Mouse (Mus musculus): ENCODE data around the gene Tlk2. TPM values are rescaled to one million over a fixed set of nuclear protein-coding genes. Genes with fewer than 3 reads are reported as not detected.

The Tlk2 gene
- polyA plus RNA-seq, 1 experiment from 2014 or later = 66.1 TPM

DNA sequence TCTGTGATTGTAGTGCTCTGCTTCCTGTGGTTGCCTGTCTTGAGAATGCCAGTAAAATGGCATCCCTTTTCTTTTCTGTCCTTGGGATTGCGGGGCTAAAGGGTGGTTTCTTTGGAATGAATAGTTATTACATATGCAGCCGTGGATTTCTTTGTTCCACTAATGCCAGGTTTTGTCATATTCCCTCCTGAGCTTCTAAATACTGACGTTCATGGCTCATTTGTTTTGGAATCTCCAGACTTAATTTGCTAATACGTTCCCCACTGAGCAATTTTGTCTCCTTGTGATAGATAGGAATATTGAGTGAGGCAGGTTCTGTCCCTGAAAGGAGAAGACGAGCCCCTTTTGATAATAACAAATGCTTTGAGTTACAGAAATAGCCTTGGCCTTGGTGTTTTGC lies 82.5 kb downstream of the Tlk2 start:
- ChIA-PET POLR2A (no interaction called here), CTCF (no interaction called here)
- H3K27me3 ChIP-seq = no peaks in the 10 kb centered on the region
- in situ Hi-C loops (cut with MboI; ENCODE audit: low pct_unique_long_range_greater_than_20kb) = no loop called here
- TF ChIP-seq CTCF (IDR thresholded peaks at IDR 0.05) = no peak
- DNase-seq (ENCODE audit: low read depth, low spot score) (no peak), ATAC-seq (no peak)

DNA sequence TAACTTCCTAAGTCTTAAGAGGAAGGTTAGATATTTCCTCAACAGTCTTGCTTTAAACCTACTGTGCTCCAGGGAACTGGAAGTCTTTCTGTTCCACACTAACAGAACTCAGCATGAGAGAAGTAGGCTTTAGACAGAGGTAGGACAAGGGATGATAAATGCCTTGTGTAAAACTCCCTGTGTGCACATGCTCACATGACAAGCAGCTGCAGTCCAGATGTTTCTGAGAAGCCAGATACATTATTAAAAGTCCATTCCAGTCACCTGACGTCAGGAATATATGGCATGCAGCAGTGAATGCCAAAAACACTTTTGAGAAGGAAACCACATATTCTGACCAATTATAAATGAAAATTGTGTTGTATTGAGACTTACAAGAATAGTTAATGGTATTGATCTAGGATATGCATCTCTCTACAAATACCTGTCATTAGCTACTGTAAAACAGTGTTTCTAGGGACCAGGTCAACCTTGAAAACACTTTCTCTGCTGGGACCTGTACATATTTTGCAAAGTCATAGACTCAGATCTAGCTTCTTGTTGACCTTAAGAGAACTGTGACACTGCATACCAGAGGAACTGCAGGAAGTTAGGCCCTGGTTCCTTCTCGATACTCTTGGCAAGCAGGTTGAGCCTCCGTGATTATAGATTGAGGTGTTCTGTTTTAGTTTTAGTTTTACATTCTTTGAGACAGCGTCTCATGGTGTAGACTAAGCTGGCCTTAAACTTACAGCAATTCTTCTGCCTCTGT lies 83.2 kb downstream of the Tlk2 start:
- no peaks in the 10 kb centered on the region for H3K27me3 ChIP-seq
- DNase-seq (ENCODE audit: low read depth, low spot score) (no peak), ATAC-seq (no peak)
- no peak for TF ChIP-seq CTCF (IDR thresholded peaks at IDR 0.05)
- in situ Hi-C loops (cut with MboI; ENCODE audit: low pct_unique_long_range_greater_than_20kb) = no loop called here
- ChIA-PET POLR2A (no interaction called here), CTCF (no interaction called here)

DNA sequence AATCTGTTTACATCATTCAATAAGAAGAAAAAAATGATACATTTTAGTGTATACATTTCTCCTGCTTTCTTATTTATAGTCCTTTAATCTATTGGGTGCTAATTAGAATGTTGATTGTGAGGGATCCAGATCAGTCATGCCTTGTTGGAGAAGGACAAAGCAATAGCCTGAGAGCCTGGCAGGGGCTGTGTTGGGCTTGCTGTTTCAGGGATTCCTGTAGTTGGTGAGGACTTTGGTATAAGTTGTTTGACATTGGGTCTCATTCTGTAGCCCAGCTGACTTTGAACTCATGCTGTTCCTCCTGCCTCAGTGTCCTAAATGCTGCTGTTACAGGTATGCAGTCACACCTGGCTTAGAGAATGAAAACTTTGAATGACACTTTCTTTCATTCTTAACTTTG lies 85.9 kb downstream of the Tlk2 start:
- ChIA-PET POLR2A (no interaction called here), CTCF (no interaction called here)
- ATAC-seq = no peak
- no peak for TF ChIP-seq CTCF (IDR thresholded peaks at IDR 0.05)
- DNase-seq (ENCODE audit: low read depth, low spot score) = no peak
- H3K27me3 ChIP-seq = no peaks in the 10 kb centered on the region
- in situ Hi-C loops (cut with MboI; ENCODE audit: low pct_unique_long_range_greater_than_20kb) = no loop called here

DNA sequence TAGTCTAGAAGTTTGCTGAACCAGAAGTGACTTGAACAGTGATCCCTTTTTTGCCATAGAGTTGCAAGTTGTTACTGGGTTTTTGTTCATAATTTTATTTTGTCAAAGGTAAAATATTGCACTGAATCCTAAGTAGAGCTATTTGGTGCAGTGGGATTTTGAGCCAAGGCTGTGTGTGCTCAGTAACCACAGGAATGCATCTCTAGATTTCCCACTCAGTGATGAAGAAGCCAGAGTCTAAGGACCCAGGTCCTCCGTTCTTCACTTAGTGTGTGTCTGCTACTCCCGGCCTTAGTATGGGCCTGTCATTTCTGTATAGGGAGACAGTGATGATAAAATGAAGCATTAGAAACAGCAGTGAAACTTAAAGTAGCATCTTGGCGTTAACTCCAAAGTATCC lies 86.4 kb downstream of the Tlk2 start:
- in situ Hi-C loops (cut with MboI; ENCODE audit: low pct_unique_long_range_greater_than_20kb) = no loop called here
- no peak for DNase-seq (ENCODE audit: low read depth, low spot score)
- CTCF ChIA-PET = no interaction called here
- no peak for TF ChIP-seq CTCF (IDR thresholded peaks at IDR 0.05)
- H3K27me3 ChIP-seq = no peaks in the 10 kb centered on the region
- ATAC-seq = no peak
- POLR2A ChIA-PET = no interaction called here

DNA sequence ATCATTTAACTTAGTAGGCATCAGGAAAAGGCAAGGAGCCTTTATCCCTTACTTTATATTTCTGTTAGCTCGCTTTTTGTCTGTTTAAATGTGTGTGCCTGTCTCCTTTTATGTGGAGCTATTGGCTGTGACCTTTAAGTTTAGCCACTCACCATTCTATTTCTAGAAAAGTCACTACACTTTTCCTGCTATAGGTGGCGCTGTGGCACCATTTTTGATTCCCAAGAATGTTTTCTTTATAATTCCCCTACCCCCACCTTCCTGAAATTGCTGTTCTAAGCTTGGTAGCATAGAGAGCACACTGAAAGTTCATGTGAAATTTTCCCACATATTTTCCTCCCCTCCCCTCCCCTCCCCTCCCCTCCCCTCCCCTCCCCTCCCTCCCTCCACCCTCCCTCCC lies 91.5 kb downstream of the Tlk2 start:
- DNase-seq (ENCODE audit: low read depth, low spot score) (no peak), ATAC-seq (no peak)
- POLR2A ChIA-PET = no interaction called here
- CTCF ChIA-PET = interaction anchor here (0.6 to 1.8 kb wide), 10 partner anchors 11 to 77 kb away, joined by 3 to 13 read pairs (median 4); no protein-coding TSS in a partner anchor
- TF ChIP-seq CTCF (IDR thresholded peaks at IDR 0.05) = peak; percentile 53
- no peaks in the 10 kb centered on the region for H3K27me3 ChIP-seq
- in situ Hi-C loops (cut with MboI; ENCODE audit: low pct_unique_long_range_greater_than_20kb) = no loop called here

DNA sequence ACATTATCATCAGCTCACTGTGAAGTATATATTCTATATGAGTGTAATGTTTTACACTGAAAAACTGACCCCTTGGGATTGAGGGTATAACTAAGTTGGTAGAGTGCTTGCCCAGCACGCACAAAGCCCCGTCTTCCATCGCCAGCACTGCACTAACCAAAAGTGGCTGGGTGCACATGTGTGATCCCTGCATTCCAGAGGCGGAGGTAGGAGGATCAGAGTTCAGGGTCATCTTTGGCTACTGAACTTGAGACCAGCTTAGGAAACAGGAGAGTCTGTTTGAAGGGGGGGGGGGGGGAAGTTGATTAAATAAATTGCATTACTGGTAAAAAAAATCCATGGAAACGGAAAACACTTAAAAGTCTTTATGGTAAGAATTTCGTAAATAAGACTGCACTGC lies 101.8 kb downstream of the Tlk2 start:
- DNase-seq (ENCODE audit: low read depth, low spot score) (no peak), ATAC-seq (no peak)
- in situ Hi-C loops (cut with MboI; ENCODE audit: low pct_unique_long_range_greater_than_20kb) = no loop called here
- CTCF ChIA-PET = interaction anchor here (4.1 kb wide), 1 partner anchor 11 kb away, joined by 13 read pairs; no protein-coding TSS in a partner anchor
- POLR2A ChIA-PET = no interaction called here
- no peak for TF ChIP-seq CTCF (IDR thresholded peaks at IDR 0.05)
- no peaks in the 10 kb centered on the region for H3K27me3 ChIP-seq

DNA sequence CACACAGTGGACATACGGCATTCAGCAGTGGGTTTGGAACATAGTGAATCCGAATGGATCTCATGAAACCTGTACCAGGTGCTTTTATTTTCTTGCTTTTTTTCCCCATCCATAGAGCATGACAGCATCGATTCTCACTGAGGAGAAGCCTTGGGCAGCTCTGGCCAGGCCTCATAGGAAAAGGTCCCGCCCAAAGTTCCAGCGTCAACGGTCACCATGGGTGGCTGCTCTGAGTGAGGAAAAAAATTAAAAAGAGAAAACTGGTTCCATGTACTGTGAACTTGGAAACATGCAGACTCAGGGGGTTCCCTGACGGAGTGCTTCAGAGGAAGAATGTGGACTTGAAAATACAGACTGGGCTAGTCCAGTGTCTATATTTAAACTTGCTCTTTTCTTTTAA lies 102.7 kb downstream of the Tlk2 start:
- TF ChIP-seq CTCF (IDR thresholded peaks at IDR 0.05) = no peak
- CTCF ChIA-PET = interaction anchor here (1.3 to 4.1 kb wide), 2 partner anchors 11 to 13 kb away, joined by 3 to 13 read pairs; no protein-coding TSS in a partner anchor
- in situ Hi-C loops (cut with MboI; ENCODE audit: low pct_unique_long_range_greater_than_20kb) = no loop called here
- no peak for ATAC-seq
- H3K27me3 ChIP-seq = no peaks in the 10 kb centered on the region
- DNase-seq (ENCODE audit: low read depth, low spot score) = no peak
- POLR2A ChIA-PET = no interaction called here

DNA sequence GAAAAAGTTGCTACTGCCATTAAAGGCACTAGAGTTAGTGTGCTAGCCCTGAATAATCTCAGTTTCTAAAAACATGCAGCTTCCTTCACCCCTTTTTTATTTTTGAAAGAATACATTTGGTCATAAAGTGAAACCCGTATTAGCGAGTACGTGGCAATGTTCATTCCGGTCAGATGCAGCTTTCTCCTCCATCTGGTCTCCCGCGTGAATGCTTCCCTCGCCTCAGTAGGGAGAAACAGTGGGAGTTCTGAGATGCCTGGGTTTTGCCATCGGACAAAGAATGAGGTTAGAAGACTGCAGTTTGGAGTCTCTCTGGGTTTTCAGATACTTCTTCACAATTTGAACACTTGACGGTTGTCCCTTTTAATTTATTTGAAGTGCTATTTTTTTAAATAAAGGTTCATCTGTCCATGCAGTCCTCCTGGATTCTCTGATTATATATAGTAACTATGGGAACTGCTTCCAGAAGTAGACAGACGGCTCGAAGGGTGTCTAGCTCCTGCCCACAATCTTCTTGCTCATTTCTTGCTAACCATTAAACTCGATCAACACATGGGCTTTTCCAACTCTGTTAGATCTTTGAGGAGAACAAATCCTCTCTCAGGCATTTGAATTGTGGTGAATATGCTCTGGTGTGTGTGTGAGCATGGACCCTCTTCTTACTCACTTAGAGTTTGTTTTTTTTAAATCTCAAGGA lies 103.3 kb downstream of the Tlk2 start:
- H3K27me3 ChIP-seq = no peaks in the 10 kb centered on the region
- ATAC-seq (no peak), DNase-seq (ENCODE audit: low read depth, low spot score) (no peak)
- POLR2A ChIA-PET = no interaction called here
- CTCF ChIA-PET = interaction anchor here (1.3 to 4.1 kb wide), 2 partner anchors 12 to 14 kb away, joined by 3 to 13 read pairs; no protein-coding TSS in a partner anchor
- in situ Hi-C loops (cut with MboI; ENCODE audit: low pct_unique_long_range_greater_than_20kb) = no loop called here
- no peak for TF ChIP-seq CTCF (IDR thresholded peaks at IDR 0.05)

DNA sequence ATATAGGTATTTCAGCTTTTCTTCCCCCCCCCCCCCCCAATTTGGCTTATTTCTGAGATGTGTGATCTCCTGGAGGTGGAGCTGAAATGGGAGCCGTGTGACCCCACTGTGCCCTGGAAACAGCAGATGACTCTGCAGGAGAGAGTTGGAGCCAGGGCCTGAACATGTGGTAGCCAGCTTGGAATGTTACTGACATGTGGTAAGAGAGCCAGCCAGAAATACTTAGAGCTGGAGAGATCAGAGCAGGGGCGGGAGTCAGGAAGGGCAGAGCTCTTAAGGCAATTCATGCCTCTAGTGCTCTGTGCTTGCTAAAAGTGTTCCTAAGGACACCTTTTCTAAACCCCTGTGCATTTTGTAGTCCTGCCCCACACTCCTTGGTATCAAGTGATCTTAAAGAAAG lies 103.9 kb downstream of the Tlk2 start:
- TF ChIP-seq CTCF (IDR thresholded peaks at IDR 0.05) = no peak
- no peak for ATAC-seq
- ChIA-PET CTCF (interaction anchor here (1.3 to 4.1 kb wide), 2 partner anchors 13 to 14 kb away, joined by 3 to 13 read pairs; no protein-coding TSS in a partner anchor), POLR2A (no interaction called here)
- no peaks in the 10 kb centered on the region for H3K27me3 ChIP-seq
- in situ Hi-C loops (cut with MboI; ENCODE audit: low pct_unique_long_range_greater_than_20kb) = no loop called here
- DNase-seq (ENCODE audit: low read depth, low spot score) = no peak

DNA sequence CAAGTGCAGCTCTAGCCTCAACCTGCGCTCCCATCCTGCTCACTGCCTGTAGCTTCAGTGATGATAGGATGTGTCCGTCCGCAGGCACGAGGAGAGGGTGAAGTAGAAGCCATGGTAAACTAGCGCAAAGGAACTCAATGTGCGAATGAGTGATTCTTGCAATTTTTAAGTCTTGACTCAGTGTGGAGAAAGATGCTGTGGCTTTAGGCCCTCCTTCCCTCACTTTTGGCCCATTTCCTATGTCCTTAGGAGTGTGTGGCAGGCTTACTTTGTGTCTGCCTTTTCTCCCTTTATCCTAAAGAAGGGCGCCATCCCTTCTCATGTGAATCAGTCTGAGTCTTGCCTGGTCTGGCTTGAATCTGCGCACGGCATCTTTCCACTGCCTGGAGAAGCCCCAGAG lies 104.4 kb downstream of the Tlk2 start:
- in situ Hi-C loops (cut with MboI; ENCODE audit: low pct_unique_long_range_greater_than_20kb) = no loop called here
- ChIA-PET CTCF (interaction anchor here (4.1 kb wide), 1 partner anchor 13 kb away, joined by 13 read pairs; no protein-coding TSS in a partner anchor), POLR2A (no interaction called here)
- no peak for TF ChIP-seq CTCF (IDR thresholded peaks at IDR 0.05)
- DNase-seq (ENCODE audit: low read depth, low spot score) (no peak), ATAC-seq (no peak)
- no peaks in the 10 kb centered on the region for H3K27me3 ChIP-seq

DNA sequence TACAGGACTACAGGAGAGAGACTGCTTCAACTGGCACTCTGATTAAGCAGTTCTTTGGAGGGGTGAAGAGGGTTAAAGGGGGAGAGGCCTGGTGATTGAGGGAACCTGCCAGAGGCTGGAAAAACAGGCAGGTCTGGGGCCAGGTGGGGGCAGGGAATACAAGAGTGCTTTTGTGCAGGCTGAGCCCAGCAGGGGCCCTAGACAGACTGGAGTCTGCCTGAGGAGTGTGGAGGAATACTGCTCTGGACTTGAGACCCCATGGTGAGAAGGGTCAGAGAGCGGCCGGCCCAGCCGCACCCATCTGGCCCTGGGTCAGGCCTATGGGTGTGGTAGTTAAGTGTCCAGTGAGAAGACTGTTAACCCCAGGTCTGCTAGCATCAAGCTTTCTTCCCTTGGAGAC lies 107.1 kb downstream of the Tlk2 start:
- TF ChIP-seq CTCF (IDR thresholded peaks at IDR 0.05) = no peak

More for the DNA sequence above, 107.1 kb downstream of the Tlk2 start:
- in situ Hi-C loops (cut with MboI; ENCODE audit: low pct_unique_long_range_greater_than_20kb) = no loop called here
- ChIA-PET POLR2A (no interaction called here), CTCF (interaction anchor here (1.0 to 1.6 kb wide), 4 partner anchors 9 to 17 kb away, joined by 3 to 6 read pairs (median 4); no protein-coding TSS in a partner anchor)
- H3K27me3 ChIP-seq = no peaks in the 10 kb centered on the region
- DNase-seq (ENCODE audit: low read depth, low spot score) (no peak), ATAC-seq (no peak)

All from Patski (cell line).